In genomic region chr4:133829281-133830070, GRCm38 (mm10) we compare ENCODE assay signal across 8 mouse cellular contexts. TPM values are rescaled to one million over a fixed set of nuclear protein-coding genes. Genes with fewer than 3 reads are reported as not detected.
A peak's percentile ranks its signal among the peaks of the same experiment; 100 is the strongest.
DNase-seq lines count a peak whose midpoint lies in the region; ATAC-seq and TF ChIP-seq lines count a peak whose summit lies in the region.

No protein-coding gene starts in this region.

- H3K9me3 ChIP-seq in heart, embryonic 10.5 days = no peaks in the 10 kb centered on the region
- no peaks in the 10 kb centered on the region for H3K9me3 ChIP-seq in kidney, embryonic 15.5 days (replicated peaks)

- H3K79me2 ChIP-seq in myocyte (ENCODE audit: control insufficient read depth, insufficient read depth) = no peaks in the 10 kb centered on the region

- no peak for TF ChIP-seq POLR2A in myocyte (IDR thresholded peaks at IDR 0.05; ENCODE audit: insufficient read length, low read depth)

- H3K27me3 ChIP-seq in heart, embryonic 10.5 days (ENCODE audit: insufficient read depth, poor library complexity, severe bottlenecking) = peaks cover 3% of the 10 kb centered on the region; the same call in 1 of the 2 replicates
- H3K27me3 ChIP-seq in kidney, embryonic 15.5 days = peaks cover 19% of the 10 kb centered on the region
- no peaks in the 10 kb centered on the region for H3K27me3 ChIP-seq in myocyte (ENCODE audit: control insufficient read depth, insufficient read depth, insufficient read length)

- H3K4me3 ChIP-seq in heart, embryonic 10.5 days = 0 out of 2 replicates have a peak overlapping the region, but pooled peaks have one; percentile 40
- no peak overlapping the region for H3K4me3 ChIP-seq in kidney, embryonic 15.5 days (replicated peaks)
- no peak overlapping the region for H3K4me3 ChIP-seq in myocyte

- H3K4me2 ChIP-seq in kidney, embryonic 15.5 days = peak overlapping the region; percentile 49
- peak overlapping the region; percentile 57 for H3K4me2 ChIP-seq in myocyte (ENCODE audit: low read depth)

- WGBS in heart, embryonic 10.5 days = 12% methylated on average over 10 of the region's 10 CpGs
- 4% methylated on average over 10 of the region's 10 CpGs for WGBS in kidney, embryonic 15.5 days

- no peaks in the 10 kb centered on the region for H3K36me3 ChIP-seq in heart, embryonic 10.5 days
- H3K36me3 ChIP-seq in kidney, embryonic 15.5 days = no peaks in the 10 kb centered on the region
- no peaks in the 10 kb centered on the region for H3K36me3 ChIP-seq in myocyte (ENCODE audit: control insufficient read depth, insufficient read depth)

- peak; percentile 76 for DNase-seq in urinary bladder, postnatal 14 days (ENCODE audit: low spot score)
- DNase-seq in urinary bladder, adult 2 months (ENCODE audit: low spot score) = no peak
- peak; percentile 80 for DNase-seq in embryo, embryonic 11 days
- DNase-seq in heart, embryonic 10.5 days (ENCODE audit: low spot score) = no peak
- DNase-seq in liver = peak; percentile 66
- peak; percentile 76 to 87 for DNase-seq in spleen, postnatal 4 days (ENCODE audit: low spot score in 2 of 2)

- H3K9ac ChIP-seq in kidney, embryonic 15.5 days = 0 out of 2 replicates have a peak overlapping the region, but pooled peaks have one; percentile 27

- H3K4me1 ChIP-seq in heart, embryonic 10.5 days = peaks cover 22% of the 10 kb centered on the region
- H3K4me1 ChIP-seq in kidney, embryonic 15.5 days = peaks cover 26% of the 10 kb centered on the region

- ATAC-seq in kidney, embryonic 15.5 days (replicated peaks; ENCODE audit: low FRiP score) = no peak

- no peak overlapping the region for H3ac ChIP-seq in myocyte (ENCODE audit: control insufficient read depth, insufficient read length)

- H3K27ac ChIP-seq in heart, embryonic 10.5 days = no peak overlapping the region
- H3K27ac ChIP-seq in kidney, embryonic 15.5 days = no peak overlapping the region

TF ChIP-seq in myocyte, 11 proteins besides CTCF, POLR2A, EP300 and RAD21:
- TF ChIP-seq SRF (IDR thresholded peaks at IDR 0.05; ENCODE audit: control insufficient read depth, insufficient read length, low read depth) = no peak
- TF ChIP-seq MYOD1 (IDR thresholded peaks at IDR 0.05; ENCODE audit: control insufficient read depth in 1 of 3, insufficient read length in 2 of 3, low read depth in 2 of 3) = no peak
- TF ChIP-seq TCF3 (IDR thresholded peaks at IDR 0.05; ENCODE audit: insufficient read length, low read depth) = no peak
- no peak for TF ChIP-seq E2F4 (IDR thresholded peaks at IDR 0.05; ENCODE audit: insufficient read depth)
- TF ChIP-seq MYOG (IDR thresholded peaks at IDR 0.05; ENCODE audit: control insufficient read depth in 1 of 3, insufficient read depth in 1 of 3, insufficient read length in 2 of 3, low read depth in 2 of 3) = no peak
- TF ChIP-seq USF1 (IDR thresholded peaks at IDR 0.05; ENCODE audit: low read depth) = no peak
- TF ChIP-seq POLR2AphosphoS2 (IDR thresholded peaks at IDR 0.05; ENCODE audit: insufficient read length, low read depth) = no peak
- TF ChIP-seq MAX (IDR thresholded peaks at IDR 0.05; ENCODE audit: low read depth) = no peak
- no peak for TF ChIP-seq REST (IDR thresholded peaks at IDR 0.05; ENCODE audit: insufficient read depth, insufficient read length)
- TF ChIP-seq CEBPB (IDR thresholded peaks at IDR 0.05; ENCODE audit: insufficient read depth, poor library complexity, severe bottlenecking) = no peak
- no peak for TF ChIP-seq TCF12 (IDR thresholded peaks at IDR 0.05; ENCODE audit: insufficient read depth, poor library complexity, severe bottlenecking)

RNA-seq across cellular contexts. Expression of gene Rps6ka1, which starts 58.1 kb away (rescaled TPM):
- polyA plus RNA-seq in urinary bladder, adult 2 months (2012; rRNA removed) = 15.9 and 17.9 TPM in 2 replicates
- 31.1 and 39.9 TPM in 2 replicates for polyA plus RNA-seq in heart, embryonic 10.5 days (2016; fragmentation: Nextera tagmentation; extraction: Ambion mirVana)
- 44.5 and 47.5 TPM in 2 replicates for polyA plus RNA-seq in kidney, embryonic 15.5 days (2015; fragmentation: Nextera tagmentation; extraction: Ambion mirVana)
- polyA plus RNA-seq in myocyte (2012; fragmentation: generic; extraction: Trizol) = 1.7 TPM

Comparison
In these comparisons a context has a peak if more than half of its experiments do, and no peak if none do; other contexts are left out.
1. DNase-seq: peak in urinary bladder, postnatal 14 days (single experiment), embryo, embryonic 11 days (single experiment), liver (single experiment) and spleen, postnatal 4 days (2 of 2); none in urinary bladder, adult 2 months (single experiment) and heart, embryonic 10.5 days (single experiment).